Mouse (Mus musculus) CH12.LX (cell line): ENCODE results near the gene Cspg4. TPM values are rescaled to one million over a fixed set of nuclear protein-coding genes. Genes with fewer than 3 reads are reported as not detected.

Source experiments
- polyA plus RNA-seq: library from polyadenylated mRNA; unstranded; fragments of >175 nt; gene quantifications from 2 replicates; pipeline ENCODE4 v1.2.1, GENCODE M21; 2012; ENCODE audit warnings: low read depth; ENCODE audit not compliant: insufficient read length
- total RNA-seq, 2 experiments: library from RNA; depleted of rRNA; stranded (reverse); fragments of 300-350 nt in 1 of 2; fragments of >200 nt in 1 of 2; gene quantifications; 2 replicates each; pipeline ENCODE4 v1.2.3; 2012 to 2014

Cspg4 gene
- total and polyA plus RNA-seq, 3 experiments = 0.06 to 0.08 TPM; not detected in 1

Other genes with a start within 250 kb of the Cspg4 start
- gene Lingo1, start 68.6 kb upstream of the Cspg4 start, total RNA-seq (2012; rRNA removed) = not detected in 2 replicates
- gene Lingo1, start 68.6 kb upstream of the Cspg4 start, total RNA-seq (2014; rRNA removed) = not detected in 2 replicates
- gene Lingo1, start 68.6 kb upstream of the Cspg4 start, polyA plus RNA-seq = not detected in 2 replicates
- gene Odf3l1, start 354 bp upstream of the Cspg4 start, total RNA-seq (2012; rRNA removed) = not detected in 2 replicates
- not detected in 2 replicates for gene Odf3l1, start 354 bp upstream of the Cspg4 start, total RNA-seq (2014; rRNA removed)
- not detected in 2 replicates for gene Odf3l1, start 354 bp upstream of the Cspg4 start, polyA plus RNA-seq
- 2.6 and 3.2 TPM in 2 replicates for gene Snx33, start 63.3 kb downstream of the Cspg4 start, total RNA-seq (2012; rRNA removed)
- gene Snx33, start 63.3 kb downstream of the Cspg4 start, total RNA-seq (2014; rRNA removed) = 1.4 and 1.7 TPM in 2 replicates
- gene Snx33, start 63.3 kb downstream of the Cspg4 start, polyA plus RNA-seq = 2.2 and 2.6 TPM in 2 replicates
- 196 and 197 TPM in 2 replicates for gene Imp3, start 72.4 kb downstream of the Cspg4 start, total RNA-seq (2012; rRNA removed)
- gene Imp3, start 72.4 kb downstream of the Cspg4 start, total RNA-seq (2014; rRNA removed) = 134 and 165 TPM in 2 replicates
- gene Imp3, start 72.4 kb downstream of the Cspg4 start, polyA plus RNA-seq = 134 and 154 TPM in 2 replicates
- gene Snupn, start 85.8 kb downstream of the Cspg4 start, total RNA-seq (2012; rRNA removed) = 21.2 and 22.3 TPM in 2 replicates
- 25.1 and 27.3 TPM in 2 replicates for gene Snupn, start 85.8 kb downstream of the Cspg4 start, total RNA-seq (2014; rRNA removed)
- gene Snupn, start 85.8 kb downstream of the Cspg4 start, polyA plus RNA-seq = 18.3 and 21.8 TPM in 2 replicates
- 10.4 and 11.3 TPM in 2 replicates for gene Ptpn9, start 129.9 kb downstream of the Cspg4 start, total RNA-seq (2012; rRNA removed)
- gene Ptpn9, start 129.9 kb downstream of the Cspg4 start, total RNA-seq (2014; rRNA removed) = 10.4 and 10.9 TPM in 2 replicates
- gene Ptpn9, start 129.9 kb downstream of the Cspg4 start, polyA plus RNA-seq = 17.7 and 21.3 TPM in 2 replicates
- gene Sin3a, start 207.0 kb downstream of the Cspg4 start, total RNA-seq (2012; rRNA removed) = 26.4 and 28.7 TPM in 2 replicates
- 17.7 and 23.0 TPM in 2 replicates for gene Sin3a, start 207.0 kb downstream of the Cspg4 start, total RNA-seq (2014; rRNA removed)
- gene Sin3a, start 207.0 kb downstream of the Cspg4 start, polyA plus RNA-seq = 32.1 and 32.4 TPM in 2 replicates